Mouse (Mus musculus) G1E (cell line): ENCODE data around the gene Fam83c.

Source experiments
- CTCF ChIP-seq: IDR thresholded peaks from 2 replicates; pipeline ENCODE4 v1.5.1; 2012; ENCODE audit warnings: low read depth, low read length, inconsistent platforms, mixed read lengths
- POLR2AphosphoS5 ChIP-seq: IDR thresholded peaks from 2 replicates; pipeline ENCODE4 v1.6.1; 2012; ENCODE audit warnings: low read depth, low read length, inconsistent platforms; ENCODE audit not compliant: insufficient replicate concordance

DNA sequence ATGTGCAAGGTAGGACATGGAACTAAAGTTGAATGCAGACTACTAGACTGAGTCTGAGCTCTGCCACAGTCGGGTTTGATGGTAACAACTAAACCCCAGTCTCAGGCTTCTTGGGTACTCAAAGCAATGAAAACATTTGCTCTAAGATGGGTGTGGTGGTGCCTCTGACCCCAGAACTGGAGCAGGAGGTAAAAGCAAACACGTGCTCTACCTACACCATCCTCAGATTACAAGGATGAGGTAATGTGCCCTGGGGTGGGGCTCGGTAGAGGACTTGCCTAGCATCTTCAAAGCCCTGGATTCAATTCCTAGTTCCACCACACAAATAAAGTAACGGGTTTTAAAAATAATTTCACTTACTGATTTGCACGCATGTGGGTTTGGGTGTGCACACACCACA, 17.9 kb upstream of the Fam83c start:
- no peak for TF ChIP-seq CTCF
- no peak for TF ChIP-seq POLR2AphosphoS5
